Mouse (Mus musculus): Measurements from ENCODE around the gene Kit. TPM values are rescaled to one million over a fixed set of nuclear protein-coding genes. Genes with fewer than 3 reads are reported as not detected.

Gene Kit
- polyA plus RNA-seq, 1 experiment from 2014 or later: 54.3 TPM

- H3K27ac ChIP-seq (ENCODE audit: low read length): no peak overlapping the region
- 72% methylated on average over 7 of the region's 7 CpGs for WGBS
- H3K4me1 ChIP-seq (replicated peaks; ENCODE audit: control insufficient read depth, insufficient read depth, low read length): no peaks in the 10 kb centered on the region
- no peaks in the 10 kb centered on the region for H3K27me3 ChIP-seq (ENCODE audit: control insufficient read depth, insufficient read depth, low read depth, low read length)
- no peak overlapping the region for H3K4me3 ChIP-seq (ENCODE audit: low read length)
- H3K9ac ChIP-seq (ENCODE audit: low read length): no peak overlapping the region
- no peak for ATAC-seq (ENCODE audit: low read depth)
- H3K36me3 ChIP-seq (ENCODE audit: control insufficient read depth, insufficient read depth, low read length): no peaks in the 10 kb centered on the region
- no peak overlapping the region for H3K4me2 ChIP-seq (ENCODE audit: low read depth, low read length)
- no peaks in the 10 kb centered on the region for H3K9me3 ChIP-seq (ENCODE audit: control insufficient read depth, low read length)
These were observed 130.0 kb downstream of the Kit start for GRCm38 (mm10) chr5:75704584-75705175.

GRCm38 (mm10) chr5:75705421-75705820, 130.7 kb downstream of the Kit start:
- Histone ChIP-seq H3K4me3 (ENCODE audit: low read length) (no peak overlapping the region), H3K27ac (ENCODE audit: low read length) (no peak overlapping the region), H3K36me3 (ENCODE audit: control insufficient read depth, insufficient read depth, low read length) (no peaks in the 10 kb centered on the region), H3K4me2 (ENCODE audit: low read depth, low read length) (no peak overlapping the region), H3K9me3 (ENCODE audit: control insufficient read depth, low read length) (no peaks in the 10 kb centered on the region), H3K9ac (ENCODE audit: low read length) (no peak overlapping the region), H3K27me3 (ENCODE audit: control insufficient read depth, insufficient read depth, low read depth, low read length) (no peaks in the 10 kb centered on the region), H3K4me1 (replicated peaks; ENCODE audit: control insufficient read depth, insufficient read depth, low read length) (no peaks in the 10 kb centered on the region)
- 63% methylated on average over 1 of the region's 1 CpGs for WGBS
- ATAC-seq (ENCODE audit: low read depth): no peak

Measured in lung, embryonic 16.5 days (tissue).